In genomic region chr3:115712808-115713200, GRCm38 (mm10) we compare ENCODE assay signal across 8 mouse cellular contexts. TPM values are rescaled to one million over a fixed set of nuclear protein-coding genes. Genes with fewer than 3 reads are reported as not detected.
DNase-seq lines count a peak whose midpoint lies in the region; ATAC-seq lines count a peak whose summit lies in the region.

No protein-coding gene starts in this region.

- H3K27ac ChIP-seq in hindbrain, embryonic 15.5 days (replicated peaks): peak overlapping the region; percentile 70; the same call in 1 of the 2 replicates

- peak overlapping the region; percentile 54 for H3K4me3 ChIP-seq in hindbrain, embryonic 15.5 days

- peaks cover 7% of the 10 kb centered on the region for H3K27me3 ChIP-seq in hindbrain, embryonic 15.5 days

- no peaks in the 10 kb centered on the region for H3K9me3 ChIP-seq in hindbrain, embryonic 15.5 days

- H3K4me1 ChIP-seq in hindbrain, embryonic 15.5 days (replicated peaks): peaks cover 24% of the 10 kb centered on the region

- DNase-seq in NIH3T3 (ENCODE audit: low read depth): peak; percentile 91
- DNase-seq in cerebellum, postnatal 14 days: peak; percentile 83
- DNase-seq in frontal cortex, postnatal 25 days (ENCODE audit: low spot score in 2 of 2): peak; percentile 38 to 62
- peak; percentile 70 to 74 for DNase-seq in layer of hippocampus, postnatal 36 days
- DNase-seq in lung, postnatal 25 days (ENCODE audit: low spot score): peak; percentile 90
- peak; percentile 46 for DNase-seq in retina, postnatal 7 days (ENCODE audit: low read depth, low spot score)
- DNase-seq in urinary bladder, adult 2 months (ENCODE audit: low spot score): peak; percentile 37

- peak overlapping the region; percentile 92 for H3K4me2 ChIP-seq in hindbrain, embryonic 15.5 days

- no peak overlapping the region for H3K9ac ChIP-seq in hindbrain, embryonic 15.5 days

- no peaks in the 10 kb centered on the region for H3K36me3 ChIP-seq in hindbrain, embryonic 15.5 days

- WGBS in hindbrain, embryonic 15.5 days: 19% methylated on average over 9 of the region's 9 CpGs

- no peak for ATAC-seq in hindbrain, embryonic 15.5 days (ENCODE audit: low FRiP score, low read depth)

RNA-seq across cellular contexts. Expression of gene S1pr1, which starts 2.1 kb away (rescaled TPM):
- polyA plus RNA-seq in hindbrain, embryonic 15.5 days (2015; fragmentation: Nextera tagmentation; extraction: Ambion mirVana): 30.6 and 31.4 TPM in 2 replicates
- total RNA-seq in layer of hippocampus, postnatal 36 days (2021): 100 to 1,000 TPM in 1 of 2 experiments, 10 to 100 TPM in 1; 97.0 to 108 TPM
- polyA plus RNA-seq in urinary bladder, adult 2 months (2012; rRNA removed): 17.0 and 18.3 TPM in 2 replicates

Comparison
In these comparisons a context has a peak if more than half of its experiments do, and no peak if none do; other contexts are left out.
1. DNase-seq: peak in every context shown above with its lines; median percentile 91 in NIH3T3; 90 in lung, postnatal 25 days; 83 in cerebellum, postnatal 14 days; 72 in layer of hippocampus, postnatal 36 days; 50 in frontal cortex, postnatal 25 days; 46 in retina, postnatal 7 days; 37 in urinary bladder, adult 2 months.